Mouse (Mus musculus) layer of hippocampus, postnatal 14 days (tissue): Measurements from ENCODE around the gene Slc5a2. TPM values are rescaled to one million over a fixed set of nuclear protein-coding genes. Genes with fewer than 3 reads are reported as not detected.

Experiments
- DNase-seq, 2 experiments: peaks; one replicate each; pipeline ENCODE4 v3.0.0; 2021 to 2022; ENCODE audit warnings: low spot score in 2 of 2, mixed read lengths in 1 of 2
- total RNA-seq, 2 experiments: library from RNA; stranded (reverse); gene quantifications; 2 replicates each; pipeline ENCODE4 v1.2.3; 2021

Gene Slc5a2
- total RNA-seq, 2 experiments from 2014 or later: not detected

GRCm38 (mm10) chr7:128249998-128250397 is 15.5 kb upstream of the Slc5a2 start:
- no peak for DNase-seq

DNA sequence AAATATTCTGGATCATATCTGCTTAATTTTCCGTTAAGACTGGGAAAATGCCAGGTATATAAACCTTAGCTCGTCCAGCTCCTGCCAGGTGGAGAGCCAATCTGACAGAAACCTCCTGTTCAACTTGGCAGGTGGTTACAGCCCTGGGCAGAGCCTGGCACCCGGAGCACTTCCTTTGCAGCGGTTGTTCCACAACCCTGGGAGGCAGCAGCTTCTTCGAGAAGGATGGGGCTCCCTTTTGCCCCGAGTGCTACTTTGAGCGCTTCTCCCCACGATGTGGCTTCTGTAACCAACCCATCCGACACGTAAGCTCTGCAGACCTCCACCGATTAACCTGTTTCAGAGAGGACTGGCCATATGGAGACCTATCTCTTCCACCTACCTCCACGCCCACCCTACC is 13.5 kb upstream of the Slc5a2 start:
- no peak for DNase-seq

DNA sequence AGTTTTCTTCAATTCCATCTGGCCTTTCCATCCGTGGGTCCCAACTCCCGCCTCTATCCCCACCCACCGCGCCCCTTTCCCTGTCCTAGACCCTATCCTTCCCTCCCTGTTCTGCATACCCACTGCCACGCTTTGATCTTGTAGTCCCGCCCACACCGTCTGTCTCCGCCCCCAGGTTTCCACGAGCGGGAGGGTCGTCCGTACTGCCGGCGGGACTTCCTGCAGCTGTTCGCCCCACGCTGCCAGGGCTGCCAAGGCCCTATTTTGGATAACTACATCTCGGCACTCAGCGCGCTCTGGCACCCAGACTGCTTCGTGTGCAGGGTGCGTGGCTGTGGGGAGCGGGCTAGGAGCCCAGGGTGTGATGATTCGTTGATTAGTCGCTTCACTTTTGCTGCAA is 12.8 kb upstream of the Slc5a2 start:
- DNase-seq: peak; percentile 69 to 75

DNA sequence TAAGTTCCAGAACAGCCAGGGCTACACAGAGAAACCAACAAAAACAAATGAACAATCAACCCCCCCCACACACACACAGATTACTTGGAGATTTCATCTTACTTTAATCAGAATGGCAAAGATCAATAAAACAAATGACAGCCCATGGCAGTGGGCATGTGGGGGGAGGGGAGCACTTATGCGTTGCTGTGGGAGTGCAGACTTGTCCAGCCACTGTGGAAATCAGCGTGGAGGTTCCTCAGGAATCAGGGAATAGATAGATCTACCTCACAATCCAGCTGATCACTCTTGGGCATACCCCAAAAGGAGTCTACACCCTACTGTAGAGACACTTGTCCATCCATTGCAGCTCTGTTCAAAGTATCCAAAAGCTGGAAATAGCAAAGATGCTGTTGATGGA is 10.5 kb upstream of the Slc5a2 start:
- no peak for DNase-seq

DNA sequence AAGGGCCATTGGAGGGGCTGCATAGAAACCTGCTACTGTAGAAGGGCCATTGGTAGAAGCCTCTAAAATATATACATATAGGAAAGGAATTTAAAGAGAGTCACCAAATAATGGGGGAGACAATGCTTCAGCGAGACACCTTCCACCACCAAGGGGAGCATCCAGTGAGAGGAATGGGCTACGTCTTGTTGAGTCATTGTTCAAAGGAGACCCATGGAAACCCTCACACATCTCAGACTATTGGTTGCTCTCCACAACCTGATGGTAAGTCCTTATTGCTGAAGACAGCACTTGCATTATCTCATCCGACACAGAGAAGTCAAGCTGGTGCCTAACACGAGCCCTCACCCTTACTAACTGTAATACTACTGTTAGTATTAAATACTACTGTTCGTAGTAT is 9.7 kb upstream of the Slc5a2 start:
- DNase-seq: no peak

DNA sequence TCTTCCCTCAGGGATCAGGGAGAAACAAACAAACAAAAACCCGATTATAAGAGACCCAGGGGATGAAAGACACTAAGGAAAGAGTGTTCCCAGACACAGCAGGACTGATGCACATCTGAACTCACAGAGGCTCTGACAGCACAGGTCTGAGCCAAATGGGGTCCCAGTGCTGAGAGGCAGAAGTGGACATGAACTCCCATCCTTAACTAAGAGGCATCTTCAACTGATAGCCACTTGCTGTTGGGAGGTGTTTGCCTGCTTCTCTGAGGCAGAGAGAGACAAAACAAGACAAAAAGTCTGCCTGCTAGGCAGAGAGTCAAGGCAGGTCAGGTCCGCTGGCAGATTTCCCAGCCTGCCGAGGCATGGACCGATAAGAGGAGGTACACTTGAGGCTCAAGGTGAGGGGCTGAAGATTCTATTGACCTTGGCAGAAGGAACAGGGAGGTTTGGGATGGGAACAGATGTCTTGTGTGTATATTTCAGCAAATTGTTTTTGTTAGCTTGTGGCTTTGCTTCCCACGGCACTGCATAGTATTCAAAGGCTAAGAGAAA is 8.6 kb upstream of the Slc5a2 start:
- no peak for DNase-seq

DNA sequence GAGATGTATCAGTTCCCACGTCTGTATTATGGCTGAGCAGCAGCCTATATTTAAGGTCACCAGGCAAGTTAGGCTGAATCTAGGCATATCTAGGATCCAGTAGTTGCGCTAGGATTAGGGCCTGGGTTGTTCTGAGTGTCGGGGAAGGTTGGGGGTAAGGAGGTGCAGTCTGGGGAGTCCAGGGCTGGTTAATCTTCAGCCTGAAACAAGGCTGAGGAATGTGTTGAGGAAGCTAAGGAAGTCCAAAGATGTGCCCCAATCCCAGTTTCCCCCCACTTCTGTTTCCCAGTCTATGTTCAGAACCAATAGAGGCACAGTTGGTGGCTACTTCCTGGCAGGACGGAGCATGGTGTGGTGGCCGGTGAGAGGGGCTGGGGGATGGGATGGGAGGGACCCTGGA is 599 bp downstream of the Slc5a2 start:
- no peak for DNase-seq

DNA sequence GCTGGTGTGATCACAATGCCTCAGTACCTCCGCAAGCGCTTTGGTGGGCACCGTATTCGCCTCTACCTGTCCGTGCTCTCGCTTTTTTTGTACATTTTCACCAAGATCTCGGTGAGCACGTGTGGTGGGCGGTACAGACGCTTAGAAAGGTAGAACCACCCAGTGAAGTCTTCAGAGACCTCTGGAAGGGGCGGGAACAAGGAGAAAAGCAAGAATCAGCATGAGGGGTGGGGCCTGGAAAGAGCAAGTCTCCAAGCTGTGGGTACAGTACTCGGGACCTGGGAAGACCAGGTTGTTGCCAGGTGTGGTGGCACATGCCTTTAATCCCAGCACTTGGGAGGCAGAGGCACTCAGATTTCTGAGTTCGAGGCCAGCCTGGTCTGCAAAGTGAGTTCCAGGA is 1.9 kb downstream of the Slc5a2 start:
- no peak for DNase-seq

GRCm38 (mm10) chr7:128267813-128268212 is 2.4 kb downstream of the Slc5a2 start:
- DNase-seq: no peak

DNA sequence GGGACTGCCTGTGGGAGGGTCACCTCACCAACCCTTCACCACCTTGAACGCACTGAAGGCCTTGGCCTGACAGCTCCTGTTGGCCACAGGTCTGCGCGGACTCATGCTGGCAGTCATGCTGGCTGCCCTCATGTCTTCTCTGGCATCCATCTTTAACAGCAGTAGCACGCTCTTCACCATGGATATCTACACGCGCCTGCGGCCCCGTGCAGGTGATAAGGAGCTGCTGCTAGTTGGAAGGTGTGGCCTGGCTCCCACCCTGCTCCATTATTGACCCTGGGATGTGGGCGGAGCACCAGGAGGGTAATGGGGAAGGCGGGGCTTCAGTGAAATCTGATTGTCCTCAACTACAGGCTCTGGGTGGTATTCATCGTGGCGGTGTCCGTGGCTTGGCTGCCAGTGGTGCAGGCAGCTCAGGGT is 5.0 kb downstream of the Slc5a2 start:
- DNase-seq: no peak

DNA sequence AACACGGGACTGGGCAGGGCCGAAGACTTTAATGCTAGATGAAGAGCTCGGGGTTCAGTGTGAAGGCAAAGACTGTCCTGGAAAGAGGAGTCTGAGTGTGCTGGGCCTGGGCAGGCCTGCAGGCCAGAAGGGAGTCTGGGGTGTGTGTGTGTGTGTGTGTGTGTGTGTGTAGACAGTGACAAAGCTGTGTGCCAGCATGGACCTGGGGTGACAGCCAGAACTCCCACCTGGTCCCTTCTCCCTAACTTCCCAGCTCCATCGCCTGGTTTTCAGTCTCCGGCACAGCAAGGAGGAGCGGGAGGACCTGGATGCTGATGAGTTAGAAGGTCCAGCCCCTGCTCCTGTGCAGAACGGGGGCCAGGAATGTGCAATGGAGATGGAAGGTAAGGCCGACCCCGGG is 6.0 kb downstream of the Slc5a2 start:
- no peak for DNase-seq

GRCm38 (mm10) chr7:128276051-128276450 is 10.6 kb downstream of the Slc5a2 start:
- DNase-seq: no peak

GRCm38 (mm10) chr7:128279750-128280149 is 14.3 kb downstream of the Slc5a2 start:
- no peak for DNase-seq

GRCm38 (mm10) chr7:128281765-128282164 is 16.3 kb downstream of the Slc5a2 start:
- DNase-seq: no peak

GRCm38 (mm10) chr7:128282532-128283244 is 17.2 kb downstream of the Slc5a2 start:
- DNase-seq: no peak

DNA sequence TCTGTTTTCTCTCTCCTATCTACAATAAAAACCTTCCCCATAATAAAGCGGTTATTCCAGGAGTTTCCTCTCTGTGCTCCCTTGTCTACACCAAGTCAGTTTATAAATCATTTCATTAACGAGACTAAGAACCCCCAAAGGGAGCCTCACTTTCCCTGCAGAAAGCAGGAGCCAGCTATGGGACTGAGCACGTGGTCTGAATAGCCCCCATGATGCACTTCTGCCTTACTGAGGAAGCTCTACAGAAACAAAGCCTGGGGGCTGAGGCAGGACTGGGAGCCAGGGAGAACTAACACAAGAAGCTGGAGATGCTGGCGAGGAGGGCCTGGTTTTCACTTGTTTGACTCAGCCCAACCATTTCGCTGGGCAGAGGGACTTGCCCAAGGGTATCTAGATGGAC is 18.6 kb downstream of the Slc5a2 start:
- DNase-seq: no peak

DNA sequence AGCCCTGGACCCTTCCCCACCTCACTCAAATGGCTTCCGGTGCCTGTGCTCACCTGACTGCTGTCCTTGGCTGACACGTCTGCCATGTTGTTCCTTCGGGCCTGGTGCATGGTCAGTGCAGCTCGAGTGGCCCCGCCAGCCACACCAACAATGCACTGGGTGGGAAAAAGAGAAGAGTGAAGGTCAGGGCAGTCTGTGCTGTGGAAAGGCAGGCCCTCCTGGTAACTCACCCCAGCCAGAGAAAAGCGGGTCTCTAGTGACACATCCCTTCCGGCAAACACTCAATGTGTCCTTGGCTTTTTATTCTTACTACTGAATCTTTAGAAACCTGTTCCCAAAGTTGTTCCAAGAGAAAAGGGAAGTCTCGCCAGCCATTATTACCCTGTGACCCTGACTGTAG is 19.6 kb downstream of the Slc5a2 start:
- no peak for DNase-seq

GRCm38 (mm10) chr7:128288923-128289544 is 23.6 kb downstream of the Slc5a2 start:
- no peak for DNase-seq

DNA sequence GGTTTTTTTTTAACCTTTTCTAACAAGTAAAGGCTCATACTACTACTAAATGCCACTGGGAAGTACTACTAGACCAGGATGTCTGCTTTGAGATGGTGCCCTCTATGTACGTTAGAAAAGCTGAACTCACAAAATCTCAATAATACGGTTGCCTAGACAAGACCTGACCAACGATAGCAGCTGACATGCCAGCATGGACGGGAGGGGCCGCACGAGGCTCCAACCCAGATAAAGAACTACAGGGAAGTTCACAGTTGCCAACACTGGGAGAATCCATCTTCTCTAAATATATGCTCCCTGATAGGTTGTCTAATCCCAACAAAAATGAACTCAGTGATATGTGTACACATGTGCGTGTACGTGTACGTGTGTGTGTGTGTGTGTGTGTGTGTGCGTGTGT is 29.3 kb downstream of the Slc5a2 start:
- DNase-seq: no peak

GRCm38 (mm10) chr7:128296514-128296913 is 31.1 kb downstream of the Slc5a2 start:
- no peak for DNase-seq

GRCm38 (mm10) chr7:128297291-128297616 is 31.8 kb downstream of the Slc5a2 start:
- DNase-seq: no peak

DNA sequence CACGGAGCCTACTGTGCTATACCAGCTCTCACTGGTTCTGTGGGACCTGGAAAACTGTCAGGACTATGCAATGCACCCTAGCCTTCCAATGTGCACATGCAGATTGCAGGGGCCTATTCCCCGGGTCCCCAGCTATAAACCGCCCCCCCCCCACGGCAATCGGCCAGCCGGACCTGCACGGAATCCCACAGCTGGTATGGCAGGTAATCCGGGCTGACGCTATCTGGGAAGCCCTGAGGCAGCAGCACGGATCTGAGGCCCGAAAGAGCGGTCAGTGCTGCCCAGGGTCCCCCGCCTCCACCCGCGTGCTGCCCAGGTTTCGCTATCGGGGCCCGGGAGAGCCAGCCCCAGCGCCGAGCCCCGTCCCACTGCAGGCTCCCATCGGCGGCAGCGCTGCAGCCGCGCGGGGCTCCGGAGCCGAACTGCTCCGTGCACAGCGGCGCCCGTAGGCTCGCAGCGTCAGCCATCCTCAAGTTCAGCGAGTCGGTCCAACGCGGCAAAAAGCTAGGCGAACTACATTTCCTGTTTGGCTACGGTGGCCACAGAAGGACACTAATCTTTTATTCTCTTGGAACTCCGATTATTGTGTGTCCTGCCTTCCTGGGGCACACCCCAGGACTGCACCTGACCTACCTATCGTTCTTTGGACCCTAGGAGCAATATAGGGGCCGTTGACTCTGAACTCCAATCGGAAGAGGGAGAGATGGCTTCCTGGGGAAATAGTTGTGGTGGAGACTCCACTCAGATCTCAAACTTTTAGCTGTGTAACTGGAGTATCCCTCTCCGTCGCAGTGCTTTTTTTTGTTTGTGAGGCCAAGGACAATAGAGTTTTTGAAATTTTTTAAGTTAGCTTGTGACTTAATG is 32.4 kb downstream of the Slc5a2 start, which contains the start of gene BC017158:
Gene BC017158, minus strand, starts transcription at position 554 of the 864 bp plus-strand sequence.
- DNase-seq: peak; percentile 62 to 77
